Mouse (Mus musculus) limb, embryonic 12.5 days (tissue): Measurements from ENCODE around the gene Zdhhc16. TPM values are rescaled to one million over a fixed set of nuclear protein-coding genes. Genes with fewer than 3 reads are reported as not detected.

ENCODE experiments used
- ATAC-seq: fragments of 200-750 bp; cut with Nextera tagmentation; 2 replicates; pipeline ENCODE4 v1.8.0; 2017; ENCODE audit warnings: low read depth, moderate TSS enrichment; ENCODE audit not compliant: insufficient number of reproducible peaks, insufficient read depth, low FRiP score, low TSS enrichment
- H3K27ac ChIP-seq: fragments of 300-500 bp; sonication (generic); 2 replicates; pipeline ENCODE4 v1.5.1; 2016; ENCODE audit warnings: mild to moderate bottlenecking, moderate library complexity
- H3K27me3 ChIP-seq: fragments of 300-500 bp; sonication (generic); 2 replicates; pipeline ENCODE4 v1.6.1; 2016; ENCODE audit warnings: mild to moderate bottlenecking, moderate library complexity
- H3K36me3 ChIP-seq: fragments of 300-500 bp; sonication (generic); 2 replicates; pipeline ENCODE4 v1.6.1; 2016; ENCODE audit warnings: mild to moderate bottlenecking, moderate library complexity
- H3K4me1 ChIP-seq: fragments of 300-500 bp; sonication (generic); replicated peaks from 2 replicates; pipeline ENCODE4 v1.6.1; 2016
- H3K4me2 ChIP-seq: fragments of 300-500 bp; sonication (generic); 2 replicates; pipeline ENCODE4 v1.6.1; 2016; ENCODE audit warnings: mild to moderate bottlenecking, moderate library complexity
- H3K4me3 ChIP-seq: fragments of 300-500 bp; sonication (generic); replicated peaks from 2 replicates; pipeline ENCODE4 v1.5.1; 2016; ENCODE audit warnings: mild to moderate bottlenecking
- H3K9ac ChIP-seq: fragments of 300-500 bp; sonication (generic); replicated peaks from 2 replicates; pipeline ENCODE4 v1.6.1; 2016; ENCODE audit warnings: mild to moderate bottlenecking, moderate library complexity
- H3K9me3 ChIP-seq: fragments of 300-500 bp; sonication (generic); 2 replicates; pipeline ENCODE4 v1.6.1; 2016; ENCODE audit warnings: mild to moderate bottlenecking, moderate library complexity
- WGBS: fragments of 180-500 bp; shearing (Covaris S2); methylation state at CpG from one replicate; pipeline ENCODE4 v1.1.7; 2016; 5-methylcytosine and 5-hydroxymethylcytosine counted together
- polyA plus RNA-seq: library from polyadenylated mRNA; unstranded; fragments of >200 nt; fragmentation: Nextera tagmentation; extraction: Ambion mirVana; gene quantifications from 2 replicates; pipeline ENCODE4 v1.2.1, GENCODE M21; 2016

Gene Zdhhc16
- polyA plus RNA-seq, 1 experiment from 2014 or later, result 87.6 TPM

DNA sequence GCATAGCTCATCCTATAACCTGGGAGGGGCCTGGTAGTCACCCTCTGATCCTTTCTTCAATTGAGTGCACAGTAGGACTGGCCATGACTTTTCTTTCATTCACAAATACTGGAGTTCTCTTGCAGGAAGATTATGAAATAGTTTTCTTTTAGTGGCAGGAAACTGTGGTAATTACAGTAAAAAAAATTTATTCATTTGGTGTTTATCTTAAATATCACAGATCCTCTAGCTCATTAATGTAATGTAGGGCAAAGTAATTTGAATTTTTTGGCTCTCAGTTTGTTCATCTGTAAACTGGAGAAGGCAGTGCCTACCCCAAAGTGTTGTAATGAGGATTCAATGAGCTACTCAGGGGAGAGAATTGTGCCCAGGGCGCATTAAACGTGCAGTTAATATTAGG, 59.7 kb downstream of the Zdhhc16 start:
- Histone ChIP-seq H3K36me3 (no peaks in the 10 kb centered on the region), H3K9ac (no peak overlapping the region), H3K27me3 (no peaks in the 10 kb centered on the region), H3K4me2 (no peak overlapping the region), H3K4me3 (no peak overlapping the region), H3K27ac (no peak overlapping the region; the same call in 1 of the 2 replicates), H3K4me1 (peaks cover 37% of the 10 kb centered on the region), H3K9me3 (no peaks in the 10 kb centered on the region)
- 93% methylated on average over 2 of the region's 2 CpGs for WGBS
- no peak for ATAC-seq

GRCm38 (mm10) chr19:41993484-41993883, 60.2 kb downstream of the Zdhhc16 start:
- 76% methylated on average over 6 of the region's 6 CpGs for WGBS
- ATAC-seq, result no peak
- Histone ChIP-seq H3K4me2 (no peak overlapping the region), H3K9me3 (no peaks in the 10 kb centered on the region), H3K9ac (no peak overlapping the region), H3K27me3 (no peaks in the 10 kb centered on the region), H3K27ac (peak overlapping the region; percentile 53; the same call in 1 of the 2 replicates), H3K36me3 (no peaks in the 10 kb centered on the region), H3K4me1 (peaks cover 40% of the 10 kb centered on the region), H3K4me3 (no peak overlapping the region)

Other genes starting within 250 kb of the Zdhhc16 start
- gene Slit1, start 189.8 kb upstream of the Zdhhc16 start, polyA plus RNA-seq, result 0.15 and 0.40 TPM in 2 replicates
- 33.5 and 35.0 TPM in 2 replicates for gene Arhgap19, start 131.4 kb upstream of the Zdhhc16 start, polyA plus RNA-seq
- gene Frat1, start 103.5 kb upstream of the Zdhhc16 start, polyA plus RNA-seq, result 5.8 and 6.2 TPM in 2 replicates
- gene Frat2, start 85.3 kb upstream of the Zdhhc16 start, polyA plus RNA-seq, result 5.0 and 5.6 TPM in 2 replicates
- gene Rrp12, start 37.3 kb upstream of the Zdhhc16 start, polyA plus RNA-seq, result 22.8 and 23.2 TPM in 2 replicates
- gene Pgam1, start 21.6 kb upstream of the Zdhhc16 start, polyA plus RNA-seq, result 636 and 656 TPM in 2 replicates
- gene Exosc1, start 57 bp upstream of the Zdhhc16 start, polyA plus RNA-seq, result 78.5 and 81.9 TPM in 2 replicates
- gene Mms19, start 47.7 kb downstream of the Zdhhc16 start, polyA plus RNA-seq, result 41.3 and 42.5 TPM in 2 replicates
- 19.1 and 19.3 TPM in 2 replicates for gene Ubtd1, start 48.3 kb downstream of the Zdhhc16 start, polyA plus RNA-seq
- 0.25 TPM in 1 of 2 replicates, not detected in the other for gene Ankrd2, start 102.5 kb downstream of the Zdhhc16 start, polyA plus RNA-seq
- 1.5 and 1.9 TPM in 2 replicates for gene Hoga1, start 112.1 kb downstream of the Zdhhc16 start, polyA plus RNA-seq
- gene 4933411K16Rik, start 118.8 kb downstream of the Zdhhc16 start, polyA plus RNA-seq, result 0.20 TPM in 1 of 2 replicates, not detected in the other
- gene Morn4, start 152.9 kb downstream of the Zdhhc16 start, polyA plus RNA-seq, result 37.7 and 39.1 TPM in 2 replicates
- 36.5 and 39.4 TPM in 2 replicates for gene Pi4k2a, start 157.0 kb downstream of the Zdhhc16 start, polyA plus RNA-seq
- 22.6 and 26.3 TPM in 2 replicates for gene Avpi1, start 195.6 kb downstream of the Zdhhc16 start, polyA plus RNA-seq
- 9.7 and 17.2 TPM in 2 replicates for gene Marveld1, start 213.9 kb downstream of the Zdhhc16 start, polyA plus RNA-seq
- 28.2 and 33.7 TPM in 2 replicates for gene Zfyve27, start 230.5 kb downstream of the Zdhhc16 start, polyA plus RNA-seq